Mouse (Mus musculus) right cerebral cortex, adult 18-20 months (tissue): ENCODE measurements at regions not wholly inside any gene's neighbourhood (a gene's known extent, or its start where the extent isn't known, plus 50 kb on each side); places are given as distances from the start of the nearest gene placed in this dataset.
A peak's percentile ranks its signal among the peaks of the same experiment; 100 is the strongest.

Source experiments
- DNase-seq: peaks from one replicate; pipeline ENCODE4 v3.0.0; 2022; ENCODE audit warnings: mixed read lengths

- peak; percentile 72 for DNase-seq
Measured at GRCm38 (mm10) chr1:51644399-51644798, 166.2 kb upstream of the Nabp1 start.

- no peak for DNase-seq
Measured at GRCm38 (mm10) chr1:51643640-51644039, 165.4 kb upstream of the Nabp1 start.

- no peak for DNase-seq
Measured at GRCm38 (mm10) chr1:51638519-51639302, 160.5 kb upstream of the Nabp1 start.

GRCm38 (mm10) chr1:51635881-51636515 lies 157.8 kb upstream of the Nabp1 start:
- no peak for DNase-seq

GRCm38 (mm10) chr1:51633795-51634194 lies 155.6 kb upstream of the Nabp1 start:
- no peak for DNase-seq

- DNase-seq: no peak
Measured at GRCm38 (mm10) chr1:51632851-51633250, 154.6 kb upstream of the Nabp1 start.

- no peak for DNase-seq
Measured at GRCm38 (mm10) chr1:51629848-51630247, 151.6 kb upstream of the Nabp1 start.

- DNase-seq: no peak
Measured at GRCm38 (mm10) chr1:51628137-51628793, 150.0 kb upstream of the Nabp1 start.

- no peak for DNase-seq
Measured at GRCm38 (mm10) chr1:51626303-51626702, 148.1 kb upstream of the Nabp1 start.

GRCm38 (mm10) chr1:51625079-51625478 lies 146.9 kb upstream of the Nabp1 start:
- DNase-seq: no peak

- no peak for DNase-seq
Measured at GRCm38 (mm10) chr1:51624551-51624950, 146.3 kb upstream of the Nabp1 start.

- no peak for DNase-seq
Measured at GRCm38 (mm10) chr1:51622986-51623385, 144.8 kb upstream of the Nabp1 start.

- no peak for DNase-seq
Measured at GRCm38 (mm10) chr1:51622181-51622862, 144.1 kb upstream of the Nabp1 start.

- no peak for DNase-seq
Measured at GRCm38 (mm10) chr1:51621062-51621461, 142.8 kb upstream of the Nabp1 start.

- DNase-seq: no peak
Measured at GRCm38 (mm10) chr1:51617502-51618251, 139.5 kb upstream of the Nabp1 start.

- no peak for DNase-seq
Measured at GRCm38 (mm10) chr1:51616091-51616490, 137.9 kb upstream of the Nabp1 start.

- peak; percentile 59 for DNase-seq
Measured at GRCm38 (mm10) chr1:51615523-51615922, 137.3 kb upstream of the Nabp1 start.

GRCm38 (mm10) chr1:51614700-51615099 lies 136.5 kb upstream of the Nabp1 start:
- no peak for DNase-seq

GRCm38 (mm10) chr1:51609295-51609694 lies 131.1 kb upstream of the Nabp1 start:
- no peak for DNase-seq

GRCm38 (mm10) chr1:51607437-51607855 lies 129.2 kb upstream of the Nabp1 start:
- DNase-seq: no peak

- DNase-seq: no peak
Measured at GRCm38 (mm10) chr1:51602071-51602470, 123.8 kb upstream of the Nabp1 start.

- no peak for DNase-seq
Measured at GRCm38 (mm10) chr1:51600425-51600824, 122.2 kb upstream of the Nabp1 start.
